Mouse (Mus musculus) embryo, embryonic 10 days (tissue): ENCODE results near the gene Vwa3b.

Source experiments
- DNase-seq: peaks from one replicate; pipeline ENCODE4 v3.0.0-alpha.2; 2015; ENCODE audit warnings: low spot score

The Vwa3b gene

DNA sequence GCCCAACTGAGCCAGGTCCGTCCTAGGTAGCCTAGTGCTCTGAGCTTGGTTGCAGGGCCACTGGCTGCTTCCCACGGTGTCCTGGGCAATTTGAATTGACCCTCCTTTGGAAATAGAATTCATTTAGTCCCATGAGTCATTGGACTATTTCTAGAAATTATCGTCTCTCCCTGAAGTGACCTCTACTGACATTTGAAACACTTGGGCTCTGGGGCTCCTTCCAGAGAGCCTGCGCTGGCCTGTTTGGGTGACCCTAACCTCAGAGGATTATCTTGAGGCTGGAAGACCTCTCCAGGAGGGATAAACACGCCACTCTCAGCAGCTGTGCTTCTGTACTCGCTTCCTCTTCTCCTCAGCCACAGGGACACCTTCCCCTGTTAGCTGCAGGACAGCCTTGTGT, 204.0 kb downstream of the Vwa3b start:
- DNase-seq: no peak

DNA sequence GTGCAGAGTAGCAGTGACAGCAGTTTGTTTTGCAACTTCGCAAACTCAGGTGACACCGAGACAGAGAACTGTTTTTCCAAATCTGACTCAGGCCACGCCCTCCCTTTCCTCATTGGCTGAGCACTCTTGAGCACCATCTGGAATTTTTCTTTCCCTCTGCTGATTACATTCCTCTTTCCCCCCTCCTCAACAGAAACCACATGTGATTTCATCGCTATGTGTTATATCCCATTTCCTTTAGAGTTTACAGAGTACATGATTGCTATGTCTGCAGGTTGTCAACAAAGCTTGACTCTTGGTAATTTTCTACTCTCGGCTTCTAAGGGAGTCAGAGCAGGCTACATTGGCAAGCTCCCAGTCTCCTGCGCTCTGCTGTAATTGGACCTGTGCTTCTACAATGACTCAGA, 204.9 kb downstream of the Vwa3b start:
- DNase-seq: peak; percentile 25
